Mouse (Mus musculus) hindbrain, postnatal 0 days (tissue): ENCODE measurements around the gene Ddc. TPM values are rescaled to one million over a fixed set of nuclear protein-coding genes. Genes with fewer than 3 reads are reported as not detected.
A peak's percentile ranks its signal among the peaks of the same experiment; 100 is the strongest.

ENCODE experiments used
- ATAC-seq: fragments of 200-750 bp; cut with Nextera tagmentation; 2 replicates; pipeline ENCODE4 v1.8.0; 2017; ENCODE audit warnings: mild to moderate bottlenecking, moderate TSS enrichment, moderate library complexity
- DNase-seq: peaks from one replicate; pipeline ENCODE4 v3.0.0-alpha.2; 2015; ENCODE audit warnings: low spot score
- H3K27ac ChIP-seq: fragments of 300-500 bp; sonication (generic); 2 replicates; pipeline ENCODE4 v1.5.1; 2014; ENCODE audit warnings: mild to moderate bottlenecking
- H3K27me3 ChIP-seq: fragments of 300-500 bp; sonication (generic); 2 replicates; pipeline ENCODE4 v1.6.1; 2014; ENCODE audit warnings: low read length, mixed read lengths; ENCODE audit not compliant: insufficient read depth
- H3K36me3 ChIP-seq: fragments of 300-500 bp; sonication (generic); 2 replicates; pipeline ENCODE4 v1.6.1; 2014; ENCODE audit warnings: low read length, mixed read lengths; ENCODE audit not compliant: insufficient read depth
- H3K4me1 ChIP-seq: fragments of 300-500 bp; sonication (generic); 2 replicates; pipeline ENCODE4 v1.6.1; 2014; ENCODE audit warnings: antibody characterized with exemption, low read length, mixed read lengths; ENCODE audit not compliant: insufficient read depth
- H3K4me2 ChIP-seq: fragments of 300-500 bp; sonication (generic); 2 replicates; pipeline ENCODE4 v1.6.1; 2014; ENCODE audit warnings: low read depth, mild to moderate bottlenecking, low read length, moderate library complexity, mixed read lengths
- H3K4me3 ChIP-seq: fragments of 300-500 bp; sonication (generic); 2 replicates; pipeline ENCODE4 v1.5.1; 2014; ENCODE audit warnings: low read length
- H3K9ac ChIP-seq: fragments of 300-500 bp; sonication (generic); replicated peaks from 2 replicates; pipeline ENCODE4 v1.6.1; 2014; ENCODE audit warnings: mild to moderate bottlenecking, low read length, moderate library complexity, mixed read lengths
- H3K9me3 ChIP-seq: fragments of 300-500 bp; sonication (generic); 2 replicates; pipeline ENCODE4 v1.6.1; 2016; ENCODE audit warnings: low read length, mixed read lengths
- CTCF ChIP-seq: IDR thresholded peaks from 2 replicates; pipeline ENCODE4 v1.5.1; 2016; ENCODE audit warnings: antibody characterized with exemption, control low read depth, low read depth
- WGBS: fragments of 180-500 bp; shearing (Covaris S2); extraction: QIAGEN DNeasy Blood & Tissue Kit; methylation state at CpG from one replicate; pipeline ENCODE4 v1.1.7; 2014; 5-methylcytosine and 5-hydroxymethylcytosine counted together
- polyA plus RNA-seq: library from polyadenylated mRNA; unstranded; fragments of >200 nt; fragmentation: Nextera tagmentation; extraction: Ambion mirVana; gene quantifications from 2 replicates; pipeline ENCODE4 v1.2.1, GENCODE M21; 2015
- total RNA-seq: library from RNA; depleted of rRNA; stranded (reverse); fragments of >200 nt; gene quantifications from 2 replicates; pipeline ENCODE4 v1.2.3, GENCODE M21; 2014

The Ddc gene
- total and polyA plus RNA-seq, 2 experiments from 2014 or later, result 13.7 to 15.4 TPM

- Histone ChIP-seq H3K4me1 (no peaks in the 10 kb centered on the region), H3K27ac (no peak overlapping the region), H3K4me2 (peak overlapping the region; percentile 40; the same call in 1 of the 2 replicates), H3K4me3 (peak overlapping the region; percentile 2; the same call in 1 of the 2 replicates), H3K9ac (no peak overlapping the region), H3K27me3 (no peaks in the 10 kb centered on the region), H3K36me3 (no peaks in the 10 kb centered on the region), H3K9me3 (no peaks in the 10 kb centered on the region)
- 21% methylated on average over 9 of the region's 9 CpGs for WGBS
- peak; percentile 88 for DNase-seq
- 0 out of 2 replicates have a peak, but pooled peaks have one; percentile 31 for ATAC-seq
- peak; percentile 94 for TF ChIP-seq CTCF
Measured at GRCm38 (mm10) chr11:11811906-11812480, 86.0 kb downstream of the Ddc start.

- H3K4me2 ChIP-seq, result peak overlapping the region; percentile 78
- WGBS, result 7% methylated on average over 11 of the region's 11 CpGs
- H3K27ac ChIP-seq, result peak overlapping the region; percentile 90
- no peaks in the 10 kb centered on the region for H3K36me3 ChIP-seq
- ATAC-seq, result peak; percentile 46
- peak overlapping the region; percentile 50 for H3K4me3 ChIP-seq
- no peak for DNase-seq
- no peaks in the 10 kb centered on the region for H3K27me3 ChIP-seq
- H3K9ac ChIP-seq, result peak overlapping the region; percentile 74
- no peaks in the 10 kb centered on the region for H3K4me1 ChIP-seq
- no peaks in the 10 kb centered on the region for H3K9me3 ChIP-seq
- TF ChIP-seq CTCF, result no peak
Measured at GRCm38 (mm10) chr11:11809404-11810175, 88.4 kb downstream of the Ddc start.

DNA sequence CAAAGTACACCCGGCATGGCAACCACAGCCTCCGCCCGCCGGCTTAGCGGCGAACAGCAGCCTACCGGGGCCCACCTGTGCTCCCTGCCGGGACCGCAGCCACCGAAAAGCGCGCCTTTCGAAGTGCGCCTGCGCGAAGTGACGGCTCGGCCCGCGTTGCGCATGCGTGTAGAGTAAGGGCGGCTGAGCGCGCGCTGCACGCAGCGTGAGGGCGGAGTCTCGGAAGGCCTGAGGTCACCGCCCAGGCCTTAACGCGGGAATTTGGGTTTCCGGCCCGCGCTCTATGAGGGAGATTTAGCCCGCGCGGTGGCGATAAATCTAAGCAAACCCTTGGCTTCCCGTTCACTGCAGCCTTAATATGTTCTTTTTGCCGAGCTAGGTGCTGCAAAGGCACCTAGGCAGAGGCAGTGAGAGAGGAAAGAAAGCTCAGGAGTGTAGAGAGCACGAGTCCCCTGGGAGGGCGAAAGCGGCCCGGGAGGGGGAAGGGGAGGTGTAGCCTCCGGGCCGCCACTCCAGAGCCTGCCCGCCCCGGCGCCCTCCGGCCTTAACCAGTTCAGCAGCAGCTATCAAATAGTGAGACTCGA, 89.0 kb downstream of the Ddc start, which contains the start of gene Fignl1:
TSS of gene Fignl1 (minus strand) at position 143 of the 584 bp plus-strand sequence.
- peak within 1 kb of the TSS; percentile 74 for H3K9ac ChIP-seq
- TF ChIP-seq CTCF, result peak; percentile 45
- no peaks in the 10 kb centered on the region for H3K4me1 ChIP-seq
- 3% methylated on average over 53 of the region's 53 CpGs for WGBS
- H3K4me2 ChIP-seq, result peak within 1 kb of the TSS; percentile 78
- peak within 1 kb of the TSS; percentile 90 for H3K27ac ChIP-seq
- ATAC-seq (peak; percentile 98), DNase-seq (peak; percentile 98)
- H3K9me3 ChIP-seq, result no peaks in the 10 kb centered on the region
- H3K36me3 ChIP-seq, result no peaks in the 10 kb centered on the region
- H3K4me3 ChIP-seq, result peak within 1 kb of the TSS; percentile 50
- H3K27me3 ChIP-seq, result no peaks in the 10 kb centered on the region

GRCm38 (mm10) chr11:11808035-11808819, 89.7 kb downstream of the Ddc start:
- Histone ChIP-seq H3K36me3 (no peaks in the 10 kb centered on the region), H3K27ac (peak overlapping the region; percentile 90; the same call in 1 of the 2 replicates), H3K27me3 (no peaks in the 10 kb centered on the region), H3K4me2 (peak overlapping the region; percentile 78), H3K9me3 (no peaks in the 10 kb centered on the region), H3K9ac (peak overlapping the region; percentile 74; the same call in 1 of the 2 replicates), H3K4me1 (no peaks in the 10 kb centered on the region), H3K4me3 (peak overlapping the region; percentile 50)
- 9% methylated on average over 25 of the region's 25 CpGs for WGBS
- ATAC-seq (no peak), DNase-seq (no peak)
- TF ChIP-seq CTCF, result no peak

DNA sequence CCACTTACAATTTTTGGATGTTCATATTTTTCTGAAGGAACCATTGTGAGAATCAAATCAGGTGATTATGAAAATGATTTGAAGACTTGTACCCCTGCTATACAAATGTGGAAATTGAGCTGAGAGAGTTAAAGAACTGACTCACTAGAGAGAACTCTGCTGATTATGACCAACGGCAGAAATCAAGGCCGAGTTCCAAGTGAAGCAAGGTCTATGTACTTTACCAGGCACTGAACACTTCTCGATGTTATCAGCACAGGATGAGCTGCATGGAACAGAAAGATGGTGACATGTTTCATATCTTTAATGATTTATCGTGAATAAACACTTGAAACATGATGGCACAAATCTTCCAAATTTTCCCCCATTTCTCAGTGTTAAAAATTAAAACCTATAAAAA, 92.0 kb downstream of the Ddc start:
- no peaks in the 10 kb centered on the region for H3K4me1 ChIP-seq
- 94% methylated on average over 4 of the region's 4 CpGs for WGBS
- H3K4me3 ChIP-seq, result no peak overlapping the region
- H3K27ac ChIP-seq, result no peak overlapping the region
- peaks cover 18% of the 10 kb centered on the region; the same call in 1 of the 2 replicates for H3K36me3 ChIP-seq
- DNase-seq, result no peak
- no peak for TF ChIP-seq CTCF
- no peaks in the 10 kb centered on the region for H3K9me3 ChIP-seq
- no peak overlapping the region for H3K9ac ChIP-seq
- ATAC-seq, result no peak
- no peak overlapping the region for H3K4me2 ChIP-seq
- no peaks in the 10 kb centered on the region for H3K27me3 ChIP-seq

DNA sequence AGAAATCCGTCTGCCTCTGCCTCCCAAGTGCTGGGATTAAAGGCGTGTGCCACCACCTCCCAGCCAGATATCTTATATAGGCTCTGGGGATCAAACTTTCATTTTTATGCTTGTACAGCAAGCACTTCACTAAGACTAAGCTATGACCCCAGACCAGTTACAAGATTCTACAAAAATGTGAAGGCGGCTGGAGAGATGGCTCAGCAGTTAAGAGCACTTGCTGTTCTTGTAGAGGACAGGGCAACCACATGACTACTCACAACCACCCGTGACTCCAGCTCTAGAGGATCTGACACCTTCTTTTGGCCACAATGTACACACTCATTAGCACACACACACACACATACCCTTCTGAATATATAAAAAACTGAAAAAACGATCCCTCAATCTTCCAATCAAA, 93.5 kb downstream of the Ddc start:
- Histone ChIP-seq H3K4me2 (no peak overlapping the region), H3K9ac (no peak overlapping the region), H3K9me3 (no peaks in the 10 kb centered on the region), H3K36me3 (peaks cover 18% of the 10 kb centered on the region; the same call in 1 of the 2 replicates), H3K27me3 (no peaks in the 10 kb centered on the region), H3K27ac (no peak overlapping the region), H3K4me1 (no peaks in the 10 kb centered on the region), H3K4me3 (no peak overlapping the region)
- TF ChIP-seq CTCF, result no peak
- DNase-seq, result no peak
- WGBS, result 89% methylated on average over 5 of the region's 5 CpGs
- ATAC-seq, result no peak
